Mouse (Mus musculus): ENCODE data around the gene Fbxw21. TPM values are rescaled to one million over a fixed set of nuclear protein-coding genes. Genes with fewer than 3 reads are reported as not detected.
"Not testable (repeated sequence)": the region's sequence is repeated elsewhere in the genome, so short reads cannot be mapped to it uniquely, and the experiment has no call there.

Fbxw21 gene
- polyA plus RNA-seq (2015; fragmentation: Nextera tagmentation; extraction: Ambion mirVana) = not detected in 2 replicates

DNA sequence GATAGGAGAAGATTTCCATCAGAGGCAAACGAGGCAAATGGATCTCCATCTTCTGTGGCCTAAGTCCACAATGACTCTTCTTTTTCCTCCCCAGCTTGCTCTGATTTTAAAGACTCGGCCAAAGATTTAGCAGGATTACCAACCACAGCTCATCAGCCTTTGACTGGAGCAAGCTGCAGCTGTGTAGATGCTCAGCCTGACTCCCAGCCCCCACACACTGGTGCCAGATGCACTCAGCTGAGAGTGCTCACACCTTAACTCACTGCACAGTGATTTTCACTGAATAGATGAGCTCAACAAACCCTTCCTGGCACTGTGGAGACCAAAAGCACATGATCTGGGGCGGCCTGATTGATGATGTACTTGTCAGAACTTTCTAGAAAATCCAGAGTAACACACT lies at the start of gene Fbxw21:
Fbxw21 (minus strand) TSS at position 101 of the 400 bp plus-strand sequence.
- no peak for ATAC-seq (ENCODE audit: low FRiP score, low read depth)
- H3K27ac ChIP-seq (replicated peaks) = no peak within 1 kb of the TSS
- H3K9me3 ChIP-seq = no peaks in the 10 kb centered on the region
- WGBS = 76% methylated on average over 3 of the region's 3 CpGs
- no peaks in the 10 kb centered on the region for H3K4me1 ChIP-seq (replicated peaks)
- H3K4me2 ChIP-seq = no peak within 1 kb of the TSS
- H3K36me3 ChIP-seq = no peaks in the 10 kb centered on the region
- no peaks in the 10 kb centered on the region for H3K27me3 ChIP-seq
- no peak within 1 kb of the TSS for H3K9ac ChIP-seq
- H3K4me3 ChIP-seq = no peak within 1 kb of the TSS

DNA sequence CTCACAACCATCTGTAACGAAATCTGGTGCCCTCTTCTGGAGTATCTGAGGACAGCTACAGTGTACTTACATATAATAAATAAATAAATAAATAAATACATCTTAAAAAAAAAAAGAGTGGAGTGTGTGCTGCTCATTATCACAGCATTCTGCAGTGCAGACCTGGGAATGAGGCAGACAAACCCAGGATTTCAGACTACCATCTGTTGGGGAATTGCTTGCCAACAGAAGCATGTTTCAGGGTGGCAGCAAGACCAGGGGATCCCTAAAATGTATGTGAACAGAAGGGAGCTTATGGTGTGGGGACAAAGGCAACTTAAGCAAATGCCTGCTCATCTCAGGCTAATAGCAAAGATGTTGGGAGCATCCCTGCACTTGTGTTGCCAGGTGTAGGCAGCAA lies 39.5 kb upstream of the Fbxw21 start:
- WGBS = 80% methylated on average over 1 of the region's 1 CpGs
- not testable (repeated sequence) for H3K27ac ChIP-seq (replicated peaks); H3K4me1 ChIP-seq (replicated peaks); H3K4me2 ChIP-seq; H3K9me3 ChIP-seq; H3K36me3 ChIP-seq; ATAC-seq (ENCODE audit: low FRiP score, low read depth); H3K4me3 ChIP-seq; H3K9ac ChIP-seq; H3K27me3 ChIP-seq

DNA sequence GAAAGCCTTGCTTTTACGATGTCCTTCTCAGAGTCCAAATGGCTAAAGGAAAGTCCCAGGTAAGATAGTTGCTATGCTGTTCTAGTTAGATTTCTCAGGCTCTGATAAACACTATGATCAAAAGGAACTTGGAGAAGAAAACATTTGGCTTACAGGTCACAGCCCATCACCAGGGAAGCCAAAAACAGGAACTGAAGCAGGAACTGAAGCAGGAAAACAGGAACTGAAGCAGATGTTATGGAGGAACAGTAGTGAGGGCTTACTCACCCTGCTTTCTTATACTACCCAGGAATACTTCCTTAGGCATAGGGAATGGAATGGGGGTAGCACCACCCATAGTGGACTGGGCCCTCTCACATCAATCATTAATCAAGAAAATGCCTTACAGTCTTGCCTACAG lies 38.5 kb upstream of the Fbxw21 start:
- H3K27ac ChIP-seq (replicated peaks) = no peak overlapping the region
- H3K9ac ChIP-seq = no peak overlapping the region
- H3K4me3 ChIP-seq = no peak overlapping the region
- H3K9me3 ChIP-seq = no peaks in the 10 kb centered on the region
- no peaks in the 10 kb centered on the region for H3K27me3 ChIP-seq
- no peak overlapping the region for H3K4me2 ChIP-seq
- no peaks in the 10 kb centered on the region for H3K4me1 ChIP-seq (replicated peaks)
- H3K36me3 ChIP-seq = no peaks in the 10 kb centered on the region
- ATAC-seq (ENCODE audit: low FRiP score, low read depth) = no peak
- WGBS = 89% methylated on average over 1 of the region's 1 CpGs

DNA sequence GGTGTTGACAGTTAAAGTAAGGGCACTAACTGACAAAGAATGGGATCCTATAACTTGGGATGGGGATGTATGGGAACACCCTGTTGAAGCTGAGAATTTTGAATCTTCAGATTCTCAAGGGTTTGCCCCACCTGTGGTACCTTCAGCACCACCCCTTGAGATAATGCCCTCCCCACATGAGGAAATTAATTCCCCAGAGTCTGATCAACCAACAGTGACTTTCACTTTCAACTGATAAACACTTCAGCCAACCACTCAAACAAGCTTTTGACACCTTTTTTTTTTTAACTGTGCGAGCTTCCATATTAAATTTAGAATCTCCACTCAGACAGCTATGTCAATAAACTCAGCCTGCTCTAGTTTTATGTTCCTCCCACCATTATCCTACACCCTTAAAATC lies 37.5 kb upstream of the Fbxw21 start:
- no peak overlapping the region for H3K4me3 ChIP-seq
- WGBS = 89% methylated on average over 1 of the region's 1 CpGs
- no peak overlapping the region for H3K27ac ChIP-seq (replicated peaks)
- H3K9me3 ChIP-seq = no peaks in the 10 kb centered on the region
- H3K9ac ChIP-seq = no peak overlapping the region
- H3K27me3 ChIP-seq = no peaks in the 10 kb centered on the region
- H3K4me2 ChIP-seq = no peak overlapping the region
- H3K4me1 ChIP-seq (replicated peaks) = no peaks in the 10 kb centered on the region
- no peak for ATAC-seq (ENCODE audit: low FRiP score, low read depth)
- H3K36me3 ChIP-seq = no peaks in the 10 kb centered on the region

DNA sequence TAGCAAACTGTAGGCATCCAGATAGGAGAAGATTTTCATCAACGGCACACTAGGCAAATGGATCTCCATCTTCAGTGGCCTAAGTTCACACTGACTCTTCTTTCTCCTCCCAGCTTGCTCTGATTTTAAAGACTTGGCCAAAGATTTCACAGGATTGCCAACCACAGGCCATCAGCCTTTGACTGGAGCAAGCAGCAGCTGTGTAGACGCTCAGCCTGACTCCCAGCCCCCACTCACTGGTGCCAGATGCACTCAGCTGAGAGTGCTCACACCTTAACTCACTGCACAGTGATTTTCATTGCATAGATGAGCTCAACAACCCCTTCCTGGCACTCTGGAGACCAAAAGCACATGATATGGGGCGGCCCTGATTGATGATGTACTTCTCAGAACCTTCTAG lies 34.0 kb upstream of the Fbxw21 start, which contains the start of gene Fbxw13:
Fbxw13 (minus strand) TSS at position 101 of the 400 bp plus-strand sequence.
- not testable (repeated sequence) for H3K9me3 ChIP-seq; H3K9ac ChIP-seq; H3K27ac ChIP-seq (replicated peaks); H3K4me1 ChIP-seq (replicated peaks); H3K4me3 ChIP-seq; H3K36me3 ChIP-seq; H3K4me2 ChIP-seq; H3K27me3 ChIP-seq; ATAC-seq (ENCODE audit: low FRiP score, low read depth)
- WGBS = 84% methylated on average over 3 of the region's 3 CpGs

DNA sequence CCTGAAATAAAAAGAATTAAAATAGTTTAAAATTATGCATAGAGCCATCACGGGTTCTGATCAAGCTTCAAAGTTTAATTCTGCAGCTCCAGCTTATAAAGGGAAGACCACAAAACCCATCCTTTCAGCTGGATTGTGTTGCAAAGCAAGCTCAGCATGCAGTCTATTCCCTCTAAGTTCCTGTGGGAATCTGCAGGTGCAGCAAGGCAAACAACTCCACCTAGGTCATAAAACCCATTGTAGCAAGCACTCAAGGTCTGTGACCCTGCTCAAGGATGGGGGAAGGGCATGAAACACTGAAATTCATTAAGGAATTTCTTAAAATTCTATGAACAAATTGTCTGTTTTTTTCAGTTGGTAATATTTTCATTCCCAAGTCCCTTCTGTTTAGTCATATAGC lies 15.4 kb upstream of the Fbxw21 start:
- H3K4me2 ChIP-seq = no peak overlapping the region
- WGBS = 72% methylated on average over 1 of the region's 1 CpGs

DNA sequence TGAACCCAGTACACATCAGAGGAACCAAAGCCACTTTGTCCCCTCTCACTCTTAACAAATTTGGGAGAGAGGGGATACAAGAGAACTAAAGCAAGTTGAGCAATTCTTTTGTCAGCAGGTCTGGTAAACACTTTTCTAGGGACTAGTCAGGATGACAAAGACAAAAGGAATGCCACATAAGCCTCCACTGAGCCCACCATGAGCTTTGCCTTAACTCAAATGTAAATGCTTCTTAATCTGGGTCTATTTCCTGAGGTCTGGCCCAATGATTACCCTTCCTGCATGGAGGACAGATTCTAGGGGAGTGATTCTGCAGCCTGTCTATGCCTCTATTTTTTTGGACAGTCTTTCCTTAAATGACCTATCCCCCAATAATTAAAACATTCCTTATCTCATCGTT lies 14.5 kb upstream of the Fbxw21 start:
- 85% methylated on average over 1 of the region's 1 CpGs for WGBS
- H3K36me3 ChIP-seq = no peaks in the 10 kb centered on the region
- no peak for ATAC-seq (ENCODE audit: low FRiP score, low read depth)

More for the DNA sequence above, 15.4 kb upstream of the Fbxw21 start:
- H3K9ac ChIP-seq = no peak overlapping the region
- ATAC-seq (ENCODE audit: low FRiP score, low read depth) = no peak
- H3K4me3 ChIP-seq = no peak overlapping the region
- no peaks in the 10 kb centered on the region for H3K36me3 ChIP-seq
- H3K4me1 ChIP-seq (replicated peaks) = no peaks in the 10 kb centered on the region
- H3K27me3 ChIP-seq = no peaks in the 10 kb centered on the region
- H3K27ac ChIP-seq (replicated peaks) = no peak overlapping the region
- H3K9me3 ChIP-seq = peaks cover 4% of the 10 kb centered on the region; the same call in 1 of the 2 replicates

DNA sequence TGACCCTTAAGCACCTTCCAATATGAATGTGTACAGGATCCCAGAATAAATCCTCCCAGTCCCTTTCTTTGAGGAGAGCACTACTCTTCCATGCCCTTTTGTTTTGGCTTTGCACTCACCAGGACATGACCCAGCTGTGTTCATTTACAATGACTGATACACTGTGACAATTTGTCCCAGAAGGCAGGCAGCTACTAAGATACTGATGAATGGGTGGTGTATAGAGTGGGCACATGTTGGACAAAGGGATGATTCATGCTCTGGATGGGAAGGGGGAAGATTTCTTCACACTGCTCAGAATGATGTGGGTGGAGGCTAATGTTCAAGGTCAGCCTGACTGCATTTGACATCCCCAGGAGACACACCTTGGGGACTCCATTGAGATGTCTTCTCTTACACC lies 5.5 kb upstream of the Fbxw21 start:
- no peaks in the 10 kb centered on the region for H3K4me1 ChIP-seq (replicated peaks)
- H3K27ac ChIP-seq (replicated peaks) = no peak overlapping the region
- no peaks in the 10 kb centered on the region for H3K36me3 ChIP-seq
- H3K4me2 ChIP-seq = no peak overlapping the region
- ATAC-seq (ENCODE audit: low FRiP score, low read depth) = no peak
- no peak overlapping the region for H3K4me3 ChIP-seq
- H3K27me3 ChIP-seq = no peaks in the 10 kb centered on the region
- H3K9me3 ChIP-seq = no peaks in the 10 kb centered on the region
- no peak overlapping the region for H3K9ac ChIP-seq

More for the DNA sequence above, 14.5 kb upstream of the Fbxw21 start:
- no peaks in the 10 kb centered on the region for H3K4me1 ChIP-seq (replicated peaks)
- H3K9ac ChIP-seq = no peak overlapping the region
- H3K4me3 ChIP-seq = no peak overlapping the region
- no peak overlapping the region for H3K4me2 ChIP-seq
- peaks cover 4% of the 10 kb centered on the region; the same call in 1 of the 2 replicates for H3K9me3 ChIP-seq
- no peak overlapping the region for H3K27ac ChIP-seq (replicated peaks)
- H3K27me3 ChIP-seq = no peaks in the 10 kb centered on the region

DNA sequence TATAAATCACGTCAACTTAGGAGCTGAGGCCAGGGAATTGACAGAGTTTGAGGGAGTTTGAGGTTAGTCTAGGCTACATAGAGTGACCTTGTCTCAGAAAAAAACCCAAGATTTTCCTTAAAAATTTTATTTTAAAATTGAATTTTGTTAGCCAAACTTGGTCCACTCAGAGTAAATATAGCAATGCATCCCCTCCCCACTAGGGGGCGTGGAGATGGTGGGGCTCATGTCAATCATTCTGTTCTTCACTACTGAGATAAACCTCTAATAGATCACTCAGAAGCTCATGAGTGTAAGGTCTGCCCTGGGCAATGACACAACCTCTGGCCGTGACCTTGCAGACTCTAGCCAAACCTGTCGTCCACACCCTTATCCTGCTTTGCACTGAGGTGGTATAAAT lies 21.4 kb downstream of the Fbxw21 start:
- not testable (repeated sequence) for H3K4me1 ChIP-seq (replicated peaks); H3K4me2 ChIP-seq; ATAC-seq (ENCODE audit: low FRiP score, low read depth); H3K27ac ChIP-seq (replicated peaks); H3K27me3 ChIP-seq; H3K4me3 ChIP-seq; H3K9ac ChIP-seq; H3K36me3 ChIP-seq; H3K9me3 ChIP-seq
- 74% methylated on average over 4 of the region's 4 CpGs for WGBS

DNA sequence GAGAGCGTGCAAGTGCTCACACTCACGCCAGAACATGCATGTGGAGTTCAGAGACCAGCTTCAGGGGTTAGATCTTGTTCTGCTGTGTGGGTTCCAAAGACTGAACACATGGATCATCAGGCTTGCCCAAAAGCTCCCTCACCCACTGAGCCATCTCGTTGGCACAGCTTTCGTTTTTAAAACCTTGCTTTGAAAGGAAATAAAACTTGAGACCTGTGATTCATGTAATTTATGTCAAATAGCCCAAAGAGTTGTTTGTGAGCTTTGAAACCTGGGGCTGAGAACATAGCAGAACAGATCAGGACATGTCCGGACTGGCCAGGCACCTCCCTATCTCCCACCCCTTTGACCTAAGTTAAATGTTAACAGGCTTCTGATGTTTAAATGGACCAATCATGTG lies 31.8 kb downstream of the Fbxw21 start:
- no peak for ATAC-seq (ENCODE audit: low FRiP score, low read depth)
- H3K4me1 ChIP-seq (replicated peaks) = no peaks in the 10 kb centered on the region
- WGBS = 94% methylated on average over 5 of the region's 5 CpGs
- H3K36me3 ChIP-seq = no peaks in the 10 kb centered on the region
- no peaks in the 10 kb centered on the region for H3K9me3 ChIP-seq
- no peak overlapping the region for H3K27ac ChIP-seq (replicated peaks)
- H3K27me3 ChIP-seq = no peaks in the 10 kb centered on the region
- no peak overlapping the region for H3K4me3 ChIP-seq
- no peak overlapping the region for H3K9ac ChIP-seq
- H3K4me2 ChIP-seq = no peak overlapping the region

DNA sequence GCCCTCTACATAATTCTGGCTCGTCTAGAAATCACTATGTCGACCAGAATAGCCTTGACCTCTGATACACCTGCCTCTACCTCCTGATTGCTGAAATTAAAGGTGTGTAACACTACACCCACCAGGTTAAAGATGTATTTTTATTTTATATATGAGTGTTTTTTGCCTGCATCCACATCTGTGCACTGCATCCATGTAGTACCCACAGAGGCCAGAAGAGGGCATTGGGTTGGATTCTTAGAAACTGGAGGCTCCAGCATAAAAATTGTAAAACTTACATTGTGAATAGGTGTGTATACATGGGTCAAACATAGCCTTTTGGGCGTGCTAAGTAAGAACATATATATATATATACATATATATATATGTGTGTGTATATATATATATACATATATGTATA lies 33.6 kb downstream of the Fbxw21 start:
- H3K4me1 ChIP-seq (replicated peaks) = peaks cover 2% of the 10 kb centered on the region; the same call in 1 of the 2 replicates
- H3K36me3 ChIP-seq = no peaks in the 10 kb centered on the region
- H3K27ac ChIP-seq (replicated peaks) = no peak overlapping the region
- H3K9ac ChIP-seq = no peak overlapping the region
- no peaks in the 10 kb centered on the region for H3K9me3 ChIP-seq
- 58% methylated on average over 3 of the region's 3 CpGs for WGBS
- ATAC-seq (ENCODE audit: low FRiP score, low read depth) = no peak
- H3K27me3 ChIP-seq = no peaks in the 10 kb centered on the region
- H3K4me2 ChIP-seq = no peak overlapping the region
- no peak overlapping the region for H3K4me3 ChIP-seq

DNA sequence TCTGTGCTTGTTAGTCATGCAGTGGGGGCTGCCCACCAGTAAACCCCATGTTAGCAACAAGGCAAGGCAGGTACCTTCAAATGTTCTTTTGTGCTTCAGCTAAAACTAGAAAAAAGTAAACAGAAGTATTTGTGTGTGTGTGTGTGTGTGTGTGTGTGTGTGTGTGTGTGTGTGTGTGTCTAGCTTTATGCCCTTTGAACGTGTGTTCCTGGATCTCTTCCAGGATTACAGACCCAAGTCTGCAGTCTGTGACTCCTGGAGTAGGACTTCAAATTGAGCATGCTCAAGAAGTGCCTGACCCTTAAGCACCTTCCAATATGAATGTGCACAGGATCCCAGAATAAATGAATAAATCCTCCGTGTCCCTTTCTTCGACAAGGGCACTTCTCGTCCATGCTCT lies 34.8 kb downstream of the Fbxw21 start:
- H3K9ac ChIP-seq = no peak overlapping the region

DNA sequence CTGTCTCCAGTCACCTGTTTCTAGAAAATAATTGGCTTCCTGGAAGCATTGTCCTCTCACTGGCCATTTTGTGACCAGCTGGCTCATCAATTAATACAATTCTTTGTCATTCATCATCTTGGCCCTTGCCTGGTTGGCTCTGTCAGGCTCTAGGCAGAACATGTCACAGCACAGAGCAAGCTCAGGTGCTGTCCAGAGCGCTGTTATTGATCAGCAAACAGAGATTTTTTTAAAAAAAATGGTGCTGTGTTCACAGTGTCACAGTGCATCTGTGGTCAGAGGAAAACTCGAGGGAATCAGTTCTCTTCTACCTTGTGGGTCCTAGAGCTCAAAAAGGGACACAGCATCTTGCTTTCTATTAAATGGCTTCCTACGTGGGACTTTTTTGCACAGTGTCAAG lies 36.4 kb downstream of the Fbxw21 start:
- H3K4me2 ChIP-seq = no peak overlapping the region
- H3K4me1 ChIP-seq (replicated peaks) = peaks cover 6% of the 10 kb centered on the region; the same call in 1 of the 2 replicates
- 77% methylated on average over 3 of the region's 3 CpGs for WGBS
- no peak for ATAC-seq (ENCODE audit: low FRiP score, low read depth)
- H3K36me3 ChIP-seq = no peaks in the 10 kb centered on the region
- H3K9me3 ChIP-seq = no peaks in the 10 kb centered on the region
- no peak overlapping the region for H3K9ac ChIP-seq
- no peak overlapping the region for H3K4me3 ChIP-seq
- no peaks in the 10 kb centered on the region for H3K27me3 ChIP-seq
- H3K27ac ChIP-seq (replicated peaks) = no peak overlapping the region

More for the DNA sequence above, 34.8 kb downstream of the Fbxw21 start:
- Histone ChIP-seq H3K9me3 (no peaks in the 10 kb centered on the region), H3K4me3 (no peak overlapping the region), H3K27me3 (no peaks in the 10 kb centered on the region), H3K4me2 (no peak overlapping the region), H3K27ac (replicated peaks) (no peak overlapping the region), H3K36me3 (no peaks in the 10 kb centered on the region), H3K4me1 (replicated peaks) (peaks cover 6% of the 10 kb centered on the region; the same call in 1 of the 2 replicates)
- WGBS = 90% methylated on average over 4 of the region's 4 CpGs
- no peak for ATAC-seq (ENCODE audit: low FRiP score, low read depth)
